Mouse (Mus musculus) heart, adult 2 months (tissue): Measurements from ENCODE around the gene Dclre1c.

Experiments used
- CTCF ChIP-seq: fragments of 200-600 bp; IDR thresholded peaks from 2 replicates; pipeline ENCODE4 v1.8.1; 2022; ENCODE audit warnings: antibody characterized with exemption, mild to moderate bottlenecking, moderate library complexity
- POLR2A ChIP-seq: fragments of 200-500 bp; IDR thresholded peaks from 2 replicates; pipeline ENCODE4 v1.6.1; 2011; ENCODE audit warnings: mild to moderate bottlenecking, low read depth, low read length, control low read depth; ENCODE audit not compliant: insufficient read depth

GRCm38 (mm10) chr2:3437956-3438355, 14.0 kb downstream of the Dclre1c start:
- TF ChIP-seq CTCF = no peak
- TF ChIP-seq POLR2A = no peak
